Mouse (Mus musculus): ENCODE data around the gene Cux1.

- TF ChIP-seq GATA1 (IDR thresholded peaks at IDR 0.05; ENCODE audit: borderline replicate concordance, low read length): no peak
- TF ChIP-seq FLI1 (IDR thresholded peaks at IDR 0.05; ENCODE audit: low read length): no peak
Observed at GRCm38 (mm10) chr5:136556328-136557262, 10.7 kb downstream of the Cux1 start.
